Mouse (Mus musculus) erythroblast, embryonic 14.5 days (primary cell): ENCODE data around the gene Trip12. TPM values are rescaled to one million over a fixed set of nuclear protein-coding genes. Genes with fewer than 3 reads are reported as not detected.

Experiments
- H3K27me3 ChIP-seq: 2 replicates; pipeline ENCODE4 v1.6.1; 2012; ENCODE audit warnings: inconsistent platforms; ENCODE audit not compliant: control insufficient read depth
- H3K36me3 ChIP-seq: 2 replicates; pipeline ENCODE4 v1.6.1; 2012; ENCODE audit warnings: mild to moderate bottlenecking, inconsistent platforms; ENCODE audit not compliant: control insufficient read depth
- H3K4me1 ChIP-seq: 2 replicates; pipeline ENCODE4 v1.6.1; 2012; ENCODE audit warnings: inconsistent platforms; ENCODE audit not compliant: control insufficient read depth
- H3K4me3 ChIP-seq: replicated peaks from 2 replicates; pipeline ENCODE3; 2012; ENCODE audit warnings: moderate library complexity, mild to moderate bottlenecking, inconsistent platforms
- H3K9me3 ChIP-seq: 2 replicates; pipeline ENCODE4 v1.6.1; 2012; ENCODE audit warnings: low read length, inconsistent platforms, mixed read lengths; ENCODE audit not compliant: control insufficient read depth
- GATA1 ChIP-seq: IDR thresholded peaks from 2 replicates; pipeline ENCODE4 v1.6.1; 2012; ENCODE audit warnings: low read length, inconsistent platforms, mixed read lengths
- TAL1 ChIP-seq: IDR thresholded peaks from 3 replicates; pipeline ENCODE4 v1.6.1; 2012; ENCODE audit warnings: low read length, inconsistent platforms, mixed read lengths
- polyA plus RNA-seq: library from polyadenylated mRNA; stranded (reverse); fragments of >175 nt; gene quantifications from 2 replicates; pipeline ENCODE4 v1.2.3, GENCODE M21; 2012

Gene Trip12
- polyA plus RNA-seq, 1 experiment: 0.84 TPM

GRCm38 (mm10) chr1:84709406-84709805, 130.9 kb downstream of the Trip12 start:
- H3K4me1 ChIP-seq: no peaks in the 10 kb centered on the region
- peaks cover 7% of the 10 kb centered on the region; the same call in 1 of the 2 replicates for H3K27me3 ChIP-seq
- no peaks in the 10 kb centered on the region for H3K36me3 ChIP-seq
- no peak overlapping the region for H3K4me3 ChIP-seq
- H3K9me3 ChIP-seq: no peaks in the 10 kb centered on the region
- TF ChIP-seq GATA1 (no peak), TAL1 (no peak)

GRCm38 (mm10) chr1:84700254-84700653, 140.1 kb downstream of the Trip12 start:
- Histone ChIP-seq H3K4me3 (no peak overlapping the region), H3K27me3 (peaks cover 17% of the 10 kb centered on the region), H3K9me3 (no peaks in the 10 kb centered on the region), H3K36me3 (no peaks in the 10 kb centered on the region), H3K4me1 (peaks cover 2% of the 10 kb centered on the region)
- TF ChIP-seq GATA1: no peak
- no peak for TF ChIP-seq TAL1

GRCm38 (mm10) chr1:84697136-84697535, 143.2 kb downstream of the Trip12 start:
- no peaks in the 10 kb centered on the region for H3K36me3 ChIP-seq
- H3K9me3 ChIP-seq: no peaks in the 10 kb centered on the region
- peaks cover 2% of the 10 kb centered on the region for H3K4me1 ChIP-seq
- H3K4me3 ChIP-seq: no peak overlapping the region
- TF ChIP-seq GATA1: no peak
- no peak for TF ChIP-seq TAL1
- H3K27me3 ChIP-seq: peaks cover 25% of the 10 kb centered on the region

- H3K27me3 ChIP-seq: peaks cover 25% of the 10 kb centered on the region
- H3K36me3 ChIP-seq: no peaks in the 10 kb centered on the region
- TF ChIP-seq GATA1 (no peak), TAL1 (no peak)
- peaks cover 2% of the 10 kb centered on the region for H3K4me1 ChIP-seq
- H3K9me3 ChIP-seq: no peaks in the 10 kb centered on the region
- no peak within 1 kb of the TSS for H3K4me3 ChIP-seq
Observed at GRCm38 (mm10) chr1:84695517-84696411, 144.6 kb downstream of the Trip12 start, which contains the start of gene Dner. TSS of gene Dner (minus strand) at chr1:84696221.

- no peak overlapping the region for H3K4me3 ChIP-seq
- TF ChIP-seq TAL1 (no peak), GATA1 (no peak)
Observed at GRCm38 (mm10) chr1:84694688-84695474, 145.4 kb downstream of the Trip12 start.

GRCm38 (mm10) chr1:84677910-84678309, 162.4 kb downstream of the Trip12 start:
- Histone ChIP-seq H3K4me1 (no peaks in the 10 kb centered on the region), H3K4me3 (no peak overlapping the region), H3K36me3 (no peaks in the 10 kb centered on the region), H3K27me3 (no peaks in the 10 kb centered on the region), H3K9me3 (0 out of 2 replicates have a peak, but pooled peaks cover 7% of the 10 kb centered on the region)
- no peak for TF ChIP-seq GATA1
- no peak for TF ChIP-seq TAL1

More at GRCm38 (mm10) chr1:84694688-84695474, 145.4 kb downstream of the Trip12 start:
- Histone ChIP-seq H3K27me3 (peaks cover 25% of the 10 kb centered on the region), H3K36me3 (no peaks in the 10 kb centered on the region), H3K9me3 (no peaks in the 10 kb centered on the region), H3K4me1 (peaks cover 2% of the 10 kb centered on the region)

Other genes starting within 250 kb of the Trip12 start
- gene Dner, start 144.3 kb downstream of the Trip12 start, polyA plus RNA-seq: not detected in 2 replicates
- gene Fbxo36, start 675 bp downstream of the Trip12 start, polyA plus RNA-seq: 0.04 and 0.09 TPM in 2 replicates
- gene Slc16a14, start 94.6 kb upstream of the Trip12 start, polyA plus RNA-seq: not detected in 2 replicates